Mouse (Mus musculus): ENCODE results near the gene Zfp638. TPM values are rescaled to one million over a fixed set of nuclear protein-coding genes. Genes with fewer than 3 reads are reported as not detected.

Gene Zfp638
- polyA plus RNA-seq, 2 experiments: 55.4 to 61.8 TPM

GRCm38 (mm10) chr6:84002716-84003115 lies 135.8 kb downstream of the Zfp638 start:
- no peak for ATAC-seq (ENCODE audit: low FRiP score, low read depth)
- H3K27me3 ChIP-seq (ENCODE audit: control insufficient read depth, insufficient read depth, low read length): no peaks in the 10 kb centered on the region
- H3K9ac ChIP-seq (ENCODE audit: low read depth, low read length, severe bottlenecking): no peak overlapping the region
- DNase-seq (ENCODE audit: low spot score): no peak
- H3K27ac ChIP-seq (replicated peaks; ENCODE audit: low read depth, low read length): no peak overlapping the region
- no peaks in the 10 kb centered on the region for H3K9me3 ChIP-seq (ENCODE audit: control insufficient read depth, low read length)
- TF ChIP-seq POLR2A (IDR thresholded peaks at IDR 0.05; ENCODE audit: borderline replicate concordance, extremely low read depth, insufficient read depth, insufficient read length): no peak
- WGBS: 73% methylated on average over 1 of the region's 1 CpGs
- no peak overlapping the region for H3K4me2 ChIP-seq (replicated peaks; ENCODE audit: low read depth, low read length, severe bottlenecking)
- no peak overlapping the region for H3K4me3 ChIP-seq (replicated peaks; ENCODE audit: low read length)
- peaks cover 5% of the 10 kb centered on the region; the same call in 1 of the 2 replicates for H3K36me3 ChIP-seq (ENCODE audit: control insufficient read depth, insufficient read depth, low read length)
- H3K4me1 ChIP-seq (ENCODE audit: control insufficient read depth, insufficient read depth, low read length): no peaks in the 10 kb centered on the region

- ATAC-seq (ENCODE audit: low FRiP score, low read depth): no peak
- Histone ChIP-seq H3K4me3 (replicated peaks; ENCODE audit: low read length) (no peak overlapping the region), H3K27me3 (ENCODE audit: control insufficient read depth, insufficient read depth, low read length) (peaks cover 7% of the 10 kb centered on the region), H3K27ac (replicated peaks; ENCODE audit: low read depth, low read length) (no peak overlapping the region), H3K4me2 (replicated peaks; ENCODE audit: low read depth, low read length, severe bottlenecking) (no peak overlapping the region), H3K36me3 (ENCODE audit: control insufficient read depth, insufficient read depth, low read length) (no peaks in the 10 kb centered on the region; the same call in 1 of the 2 replicates), H3K9ac (ENCODE audit: low read depth, low read length, severe bottlenecking) (no peak overlapping the region), H3K4me1 (ENCODE audit: control insufficient read depth, insufficient read depth, low read length) (peaks cover 10% of the 10 kb centered on the region), H3K9me3 (ENCODE audit: control insufficient read depth, low read length) (no peaks in the 10 kb centered on the region)
- no peak for DNase-seq (ENCODE audit: low spot score)
- TF ChIP-seq POLR2A (IDR thresholded peaks at IDR 0.05; ENCODE audit: borderline replicate concordance, extremely low read depth, insufficient read depth, insufficient read length): no peak
- WGBS: 84% methylated on average over 4 of the region's 4 CpGs
Observed at GRCm38 (mm10) chr6:84004295-84004694, 137.4 kb downstream of the Zfp638 start.

GRCm38 (mm10) chr6:84008363-84009171 lies 141.7 kb downstream of the Zfp638 start, which contains the start of gene Dysf:
Dysf (plus strand) TSS chr6:84008590.
- peaks cover 21% of the 10 kb centered on the region for H3K4me1 ChIP-seq (ENCODE audit: control insufficient read depth, insufficient read depth, low read length)
- peak; percentile 71 for ATAC-seq (ENCODE audit: low FRiP score, low read depth)
- DNase-seq (ENCODE audit: low spot score): peak; percentile 50
- H3K27me3 ChIP-seq (ENCODE audit: control insufficient read depth, insufficient read depth, low read length): peaks cover 7% of the 10 kb centered on the region
- no peak within 1 kb of the TSS for H3K27ac ChIP-seq (replicated peaks; ENCODE audit: low read depth, low read length)
- H3K4me3 ChIP-seq (replicated peaks; ENCODE audit: low read length): peak within 1 kb of the TSS; percentile 36
- H3K36me3 ChIP-seq (ENCODE audit: control insufficient read depth, insufficient read depth, low read length): no peaks in the 10 kb centered on the region
- H3K9me3 ChIP-seq (ENCODE audit: control insufficient read depth, low read length): no peaks in the 10 kb centered on the region
- no peak for TF ChIP-seq POLR2A (IDR thresholded peaks at IDR 0.05; ENCODE audit: borderline replicate concordance, extremely low read depth, insufficient read depth, insufficient read length)
- H3K4me2 ChIP-seq (replicated peaks; ENCODE audit: low read depth, low read length, severe bottlenecking): peak within 1 kb of the TSS; percentile 66
- H3K9ac ChIP-seq (ENCODE audit: low read depth, low read length, severe bottlenecking): peak within 1 kb of the TSS; percentile 40
- 1% methylated on average over 41 of the region's 41 CpGs for WGBS

GRCm38 (mm10) chr6:84009172-84009872 lies 142.4 kb downstream of the Zfp638 start:
- no peak for DNase-seq (ENCODE audit: low spot score)
- no peak for ATAC-seq (ENCODE audit: low FRiP score, low read depth)
- H3K36me3 ChIP-seq (ENCODE audit: control insufficient read depth, insufficient read depth, low read length): no peaks in the 10 kb centered on the region
- 0 out of 2 replicates have a peak overlapping the region, but pooled peaks have one; percentile 40 for H3K9ac ChIP-seq (ENCODE audit: low read depth, low read length, severe bottlenecking)
- H3K4me2 ChIP-seq (replicated peaks; ENCODE audit: low read depth, low read length, severe bottlenecking): peak overlapping the region; percentile 66
- H3K27me3 ChIP-seq (ENCODE audit: control insufficient read depth, insufficient read depth, low read length): peaks cover 7% of the 10 kb centered on the region
- H3K9me3 ChIP-seq (ENCODE audit: control insufficient read depth, low read length): no peaks in the 10 kb centered on the region
- H3K4me3 ChIP-seq (replicated peaks; ENCODE audit: low read length): peak overlapping the region; percentile 36
- WGBS: 17% methylated on average over 8 of the region's 8 CpGs
- TF ChIP-seq POLR2A (IDR thresholded peaks at IDR 0.05; ENCODE audit: borderline replicate concordance, extremely low read depth, insufficient read depth, insufficient read length): no peak
- H3K27ac ChIP-seq (replicated peaks; ENCODE audit: low read depth, low read length): no peak overlapping the region
- peaks cover 21% of the 10 kb centered on the region for H3K4me1 ChIP-seq (ENCODE audit: control insufficient read depth, insufficient read depth, low read length)

GRCm38 (mm10) chr6:84009915-84010302 lies 143.0 kb downstream of the Zfp638 start:
- Histone ChIP-seq H3K4me2 (replicated peaks; ENCODE audit: low read depth, low read length, severe bottlenecking) (no peak overlapping the region), H3K4me3 (replicated peaks; ENCODE audit: low read length) (no peak overlapping the region), H3K4me1 (ENCODE audit: control insufficient read depth, insufficient read depth, low read length) (peaks cover 21% of the 10 kb centered on the region), H3K27ac (replicated peaks; ENCODE audit: low read depth, low read length) (no peak overlapping the region), H3K27me3 (ENCODE audit: control insufficient read depth, insufficient read depth, low read length) (peaks cover 7% of the 10 kb centered on the region), H3K9ac (ENCODE audit: low read depth, low read length, severe bottlenecking) (no peak overlapping the region), H3K9me3 (ENCODE audit: control insufficient read depth, low read length) (no peaks in the 10 kb centered on the region), H3K36me3 (ENCODE audit: control insufficient read depth, insufficient read depth, low read length) (no peaks in the 10 kb centered on the region)
- DNase-seq (ENCODE audit: low spot score) (no peak), ATAC-seq (ENCODE audit: low FRiP score, low read depth) (no peak)
- 28% methylated on average over 4 of the region's 4 CpGs for WGBS
- no peak for TF ChIP-seq POLR2A (IDR thresholded peaks at IDR 0.05; ENCODE audit: borderline replicate concordance, extremely low read depth, insufficient read depth, insufficient read length)

All from limb, embryonic 14.5 days (tissue).